Mouse (Mus musculus) fat pad, adult 2 months (tissue): ENCODE measurements around the gene Snrnp27.

Experiments used
- DNase-seq: peaks from one replicate; pipeline ENCODE4 v3.0.0-alpha.2; 2011; ENCODE audit warnings: low read depth, low spot score; ENCODE audit errors: extremely low read depth

The Snrnp27 gene

DNA sequence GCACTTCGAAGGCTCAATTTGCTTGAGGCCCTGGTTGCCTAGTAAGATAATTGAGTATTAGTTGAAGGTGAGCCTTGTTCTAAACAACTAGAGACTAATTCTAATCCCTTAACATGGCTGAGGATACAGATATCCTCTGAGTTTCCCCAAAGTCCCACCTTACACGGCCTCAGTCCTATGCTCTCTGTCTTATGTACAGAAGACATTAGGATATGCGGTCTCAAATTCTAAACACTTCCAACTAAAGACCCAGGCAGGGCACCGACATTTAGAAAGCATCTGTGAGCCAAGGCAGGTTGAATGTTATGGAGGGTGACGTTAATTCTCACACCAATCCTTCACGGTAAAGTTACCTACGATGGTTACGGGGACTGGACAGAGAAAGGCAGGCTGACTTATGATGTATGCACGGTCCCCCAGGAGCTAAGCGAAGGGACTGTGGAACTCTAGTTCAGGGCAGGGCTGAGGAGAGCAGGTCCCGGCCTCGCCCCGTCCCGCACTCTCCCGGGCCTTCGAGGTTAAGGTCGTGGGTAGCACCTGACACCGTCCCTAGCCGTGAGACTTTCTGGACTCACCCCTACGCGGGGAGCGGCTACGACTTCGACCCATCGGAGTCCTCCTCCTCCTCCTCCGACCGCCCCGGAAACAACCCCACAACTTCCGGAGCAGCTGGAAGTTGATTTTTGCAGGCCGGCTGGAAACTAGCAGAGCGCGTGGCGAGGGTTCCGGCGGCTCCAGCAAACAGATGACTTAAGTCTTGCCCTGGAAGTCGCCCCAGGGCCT lies at the start of gene Snrnp27:
Gene Snrnp27 (minus strand): TSS at position 651 of the 783 bp plus-strand sequence.
- peak; percentile 64 for DNase-seq

DNA sequence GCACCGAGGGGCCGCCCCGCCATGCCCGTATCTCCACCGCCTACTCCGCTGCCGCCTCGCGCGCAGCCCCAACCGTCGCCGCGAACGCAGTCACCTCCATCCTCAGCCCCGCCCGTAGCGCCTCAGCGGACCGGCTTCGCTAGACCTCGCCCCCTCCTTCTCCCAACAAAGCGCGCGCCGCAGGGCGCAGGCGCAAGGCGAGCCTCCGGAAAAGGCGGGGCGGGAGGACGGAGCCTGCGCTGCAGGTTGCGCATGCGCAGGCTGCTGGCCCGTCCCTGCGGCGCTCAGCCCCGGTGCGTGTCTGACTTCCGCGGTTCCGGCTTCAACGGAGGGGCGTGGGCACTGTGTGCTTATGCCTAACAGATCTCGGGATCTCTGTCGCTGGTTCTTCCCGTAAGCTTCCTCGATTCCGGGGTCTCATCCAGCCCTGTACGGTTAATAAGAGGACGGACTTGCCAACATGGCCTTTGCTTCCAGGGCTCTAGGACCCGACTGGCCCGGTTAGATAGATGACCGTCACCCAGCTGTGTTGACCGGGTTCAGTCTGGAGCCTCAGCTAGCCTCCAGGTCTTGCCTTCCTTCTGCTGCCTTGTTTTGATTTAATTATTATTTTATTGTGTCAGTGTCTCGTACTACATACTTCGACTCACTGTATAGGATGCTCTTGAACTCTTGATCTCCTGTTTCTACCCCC lies 49.0 kb upstream of the Snrnp27 start, which contains the start of gene Gmcl1:
Gene Gmcl1 (minus strand): TSS at position 201 of the 694 bp plus-strand sequence.
- peak; percentile 37 for DNase-seq

DNA sequence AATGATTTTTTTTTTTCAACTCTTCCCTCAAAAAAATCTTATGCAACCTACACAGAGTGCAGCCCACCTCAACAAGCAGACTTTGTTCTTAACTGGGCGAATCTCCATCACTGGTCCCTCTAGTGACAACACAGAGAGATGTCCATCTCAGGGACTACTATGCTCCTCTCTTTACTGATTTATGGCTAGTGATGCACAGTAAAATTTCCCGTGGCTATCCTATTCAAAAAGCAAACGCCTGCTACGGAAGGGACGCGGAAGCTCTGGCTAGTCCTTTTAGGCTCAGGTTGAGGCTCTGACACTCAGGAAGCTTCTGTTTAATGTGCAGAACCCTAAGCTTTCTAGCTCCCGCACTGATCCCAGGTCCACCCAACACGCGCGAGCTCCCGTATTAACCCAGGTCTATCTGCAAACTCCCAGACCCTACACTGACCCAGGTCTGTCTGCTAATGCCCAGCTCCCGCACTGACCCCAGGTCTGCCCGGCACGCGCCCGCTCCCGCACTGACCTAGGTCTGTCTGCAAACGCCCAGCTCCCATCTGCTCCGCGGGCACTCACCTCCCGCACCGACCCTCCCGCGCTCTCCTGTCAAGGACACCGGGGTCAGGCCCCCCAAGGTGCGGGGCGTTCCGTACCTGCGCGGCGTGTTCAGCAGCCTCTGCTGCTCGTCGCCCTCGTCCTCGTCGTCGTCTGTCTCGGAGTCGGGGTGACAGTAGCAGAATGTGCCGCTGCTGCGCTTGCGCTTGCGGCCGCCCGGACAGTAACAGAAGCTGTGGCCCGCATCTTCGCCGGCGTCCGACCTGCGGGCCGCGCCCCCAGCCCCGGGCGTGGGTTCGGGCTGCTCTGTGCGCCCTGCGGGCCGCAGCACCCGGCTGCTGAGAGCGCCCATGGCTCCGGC lies 48.2 kb upstream of the Snrnp27 start:
- DNase-seq = no peak

DNA sequence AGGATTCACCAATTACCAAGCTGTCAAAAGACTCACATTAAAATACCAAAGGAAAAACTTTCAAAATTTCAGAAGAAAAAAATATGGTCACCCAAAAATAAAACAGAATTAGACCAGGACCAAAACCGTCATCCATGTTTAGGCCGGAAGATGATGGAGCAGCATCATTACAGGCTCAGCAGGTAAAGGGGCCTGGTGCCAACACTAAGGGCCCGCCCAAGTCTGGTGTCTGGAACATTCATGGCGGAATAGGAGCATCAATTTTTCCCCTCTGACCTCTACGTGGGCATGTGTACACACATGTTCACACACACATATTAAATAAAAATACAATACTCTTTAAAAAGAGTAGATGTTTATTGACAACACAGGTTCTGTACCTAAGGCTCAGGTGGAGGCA lies 44.4 kb upstream of the Snrnp27 start:
- no peak for DNase-seq

DNA sequence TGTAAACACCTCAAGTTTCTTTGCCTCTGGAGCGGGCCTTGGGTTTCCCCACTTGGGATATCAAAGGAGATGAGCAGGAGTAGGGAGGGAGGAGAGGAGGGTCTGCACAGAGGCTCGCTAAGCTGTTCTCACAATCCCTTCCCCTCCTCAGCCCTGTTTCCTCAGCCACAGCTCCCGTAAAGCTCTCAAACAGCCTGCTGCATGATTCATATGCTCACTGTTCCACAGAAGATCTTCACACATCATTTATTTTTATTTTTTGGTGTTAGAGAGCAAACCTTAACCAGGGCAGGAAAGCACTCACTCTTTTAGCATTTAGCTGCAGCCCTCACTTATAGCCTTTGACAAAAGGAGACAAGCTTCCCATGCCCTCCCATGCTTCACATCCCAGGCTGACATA lies 37.7 kb upstream of the Snrnp27 start:
- no peak for DNase-seq

DNA sequence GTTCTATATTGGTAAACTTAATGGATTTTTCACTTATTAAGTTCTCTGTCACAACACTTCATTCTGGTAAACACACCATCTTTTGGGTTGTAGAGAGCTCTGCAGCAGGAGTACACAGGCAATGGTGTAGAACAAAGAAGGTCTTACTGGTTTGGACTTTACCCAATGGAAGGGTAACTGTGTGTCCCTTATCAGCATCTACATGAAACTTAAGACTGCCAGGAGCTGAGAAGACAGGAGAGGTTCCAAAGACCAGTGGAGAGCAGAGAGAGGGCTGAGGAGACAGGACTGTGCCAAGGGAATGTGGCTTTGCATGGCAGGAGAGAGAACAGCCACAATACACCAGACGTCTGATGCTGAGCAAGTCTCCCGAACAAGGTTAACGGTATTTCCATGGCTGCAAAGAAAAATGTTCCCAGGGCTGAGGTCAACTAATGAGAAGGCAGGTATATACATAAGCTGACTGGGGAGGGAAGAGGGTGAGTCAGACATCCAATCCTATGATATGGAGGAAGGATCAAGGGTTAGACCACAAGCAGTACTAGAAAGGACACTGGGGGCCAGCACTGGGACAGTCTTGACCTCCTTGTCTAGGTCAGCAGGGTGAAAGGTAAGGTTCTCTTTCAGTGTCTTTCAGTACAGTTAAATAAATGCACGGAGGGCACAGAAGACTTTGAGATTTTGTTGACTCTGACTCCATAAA lies 23.9 kb upstream of the Snrnp27 start:
- DNase-seq = no peak

DNA sequence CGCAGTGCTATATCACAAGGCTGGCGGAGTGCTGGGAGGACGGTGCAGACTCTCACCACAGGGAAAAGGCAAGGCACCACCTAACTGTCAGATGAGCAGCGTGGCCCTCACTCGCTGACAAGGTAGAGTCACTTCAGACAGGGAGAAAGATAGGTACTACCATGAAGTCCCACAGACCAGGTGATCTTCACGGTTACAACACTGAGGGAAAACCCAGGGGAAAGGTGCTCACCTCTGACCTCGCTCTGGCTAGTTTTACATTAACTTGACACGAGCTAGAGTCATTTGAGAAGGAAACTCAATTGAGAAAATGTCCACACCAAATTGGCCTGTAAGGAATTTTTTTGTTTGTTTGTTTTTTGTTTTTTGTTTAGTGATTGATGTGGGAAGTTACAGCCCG lies 18.3 kb upstream of the Snrnp27 start:
- DNase-seq = no peak

DNA sequence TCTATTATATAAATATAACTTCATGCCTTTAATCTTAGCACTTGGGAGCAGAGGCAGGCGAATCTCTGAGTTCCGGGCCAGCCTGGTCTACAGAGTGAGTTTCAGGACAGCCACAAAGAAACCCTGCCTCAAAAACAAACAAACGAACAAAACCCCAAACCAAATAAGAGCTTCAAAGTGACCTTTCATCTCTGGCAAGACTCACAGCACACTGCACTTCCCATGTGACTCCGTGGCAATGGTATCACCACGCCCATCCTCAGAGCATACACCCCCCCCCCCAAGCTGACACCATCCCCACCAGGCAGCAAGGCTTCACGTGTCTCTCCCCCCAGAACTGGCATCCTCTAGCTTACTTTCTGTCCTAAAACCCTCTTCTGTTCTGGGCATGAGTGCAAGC lies 13.6 kb upstream of the Snrnp27 start:
- no peak for DNase-seq

DNA sequence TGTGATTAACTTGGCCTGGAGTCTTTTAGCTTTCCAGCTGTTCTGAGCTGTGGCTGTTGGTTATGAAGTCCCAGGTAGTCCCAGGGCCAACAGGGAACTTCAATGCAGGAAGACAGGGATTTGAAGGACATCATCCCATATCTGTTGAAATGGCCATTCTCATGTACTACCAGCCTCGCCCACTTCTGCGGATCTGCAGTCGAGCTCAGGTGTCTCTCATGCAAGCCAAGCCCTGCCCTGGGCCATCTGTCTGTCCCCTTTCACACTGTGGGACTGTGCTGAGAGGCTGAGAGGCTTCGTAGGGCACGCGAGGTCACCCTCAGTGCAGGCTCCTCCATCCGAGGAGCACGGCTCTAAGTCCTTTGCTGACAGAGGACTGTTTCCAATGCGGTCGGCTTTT lies 11.9 kb upstream of the Snrnp27 start:
- DNase-seq = no peak

DNA sequence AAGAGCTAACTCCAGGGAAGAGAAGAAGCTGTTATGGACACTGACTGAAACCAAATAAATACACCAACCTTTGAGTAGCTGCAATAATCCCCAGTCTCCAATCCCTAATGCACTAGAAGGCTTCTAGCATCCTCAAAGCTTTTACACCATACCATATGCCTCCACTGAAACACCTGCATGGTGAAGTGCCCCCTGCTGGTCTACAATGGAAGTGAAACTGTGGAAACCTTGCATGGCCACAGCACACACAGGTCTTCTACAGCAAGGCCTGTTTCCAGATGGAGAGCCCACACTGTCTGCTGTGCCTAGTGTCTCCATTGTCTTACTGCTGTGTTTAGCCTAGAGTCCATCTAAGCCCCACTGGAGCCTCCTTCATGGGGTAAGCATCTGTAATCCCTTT lies 10.1 kb upstream of the Snrnp27 start:
- no peak for DNase-seq

DNA sequence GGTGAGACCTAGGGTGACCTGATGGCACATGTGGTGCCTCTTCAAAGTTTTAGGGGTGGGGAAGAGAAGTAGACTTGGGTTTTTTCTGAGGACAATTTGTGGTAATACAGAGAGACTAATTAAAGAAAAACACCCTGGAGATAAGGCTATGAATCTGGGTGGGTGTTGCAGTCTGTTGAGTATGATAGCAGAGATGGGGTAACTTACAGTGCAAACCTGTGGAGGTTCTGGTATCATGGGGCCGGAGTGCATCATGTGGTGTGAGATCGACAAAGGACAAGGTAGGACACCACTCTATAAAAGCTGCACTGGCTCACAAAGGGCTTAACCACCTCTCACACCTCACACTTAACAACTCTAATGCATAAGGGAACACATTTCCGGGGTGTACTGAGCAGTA lies 5.3 kb upstream of the Snrnp27 start:
- DNase-seq = no peak

DNA sequence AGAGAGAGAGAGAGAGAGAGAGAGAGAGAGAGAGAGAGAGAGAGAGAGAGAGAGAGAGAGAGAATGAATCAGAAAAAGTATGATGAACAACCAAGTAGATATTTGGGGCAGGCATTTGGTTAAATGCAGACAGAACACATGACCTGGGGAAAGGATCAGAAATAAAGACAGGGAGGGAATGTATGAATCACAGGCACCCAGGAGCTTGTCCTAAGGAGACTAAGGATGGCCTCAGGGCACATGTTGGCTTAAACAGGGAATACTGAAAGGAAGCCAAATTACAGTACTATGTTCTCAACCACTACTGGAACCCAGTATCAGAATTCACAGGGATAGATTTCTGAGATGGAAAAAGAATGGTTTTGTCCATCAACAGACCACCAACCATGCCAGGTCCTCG lies 2.6 kb upstream of the Snrnp27 start:
- no peak for DNase-seq

DNA sequence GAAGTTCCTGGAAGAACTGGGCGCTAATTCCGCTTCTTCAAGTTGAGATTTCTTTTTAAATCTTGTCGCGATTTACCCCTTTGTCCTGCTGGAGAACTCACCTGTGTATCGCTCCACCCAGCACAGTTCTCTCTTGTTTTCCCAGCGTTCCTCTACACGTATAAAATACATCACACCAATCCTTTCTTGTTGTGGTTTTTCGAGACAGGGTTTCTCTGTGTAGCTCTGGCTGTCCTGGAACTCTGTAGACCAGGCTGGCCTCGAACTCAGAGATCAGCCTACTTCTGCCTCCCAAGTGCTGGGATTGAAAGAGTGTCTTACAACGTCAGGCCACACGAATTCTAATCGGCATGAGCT lies 311 bp upstream of the Snrnp27 start:
- DNase-seq = no peak

DNA sequence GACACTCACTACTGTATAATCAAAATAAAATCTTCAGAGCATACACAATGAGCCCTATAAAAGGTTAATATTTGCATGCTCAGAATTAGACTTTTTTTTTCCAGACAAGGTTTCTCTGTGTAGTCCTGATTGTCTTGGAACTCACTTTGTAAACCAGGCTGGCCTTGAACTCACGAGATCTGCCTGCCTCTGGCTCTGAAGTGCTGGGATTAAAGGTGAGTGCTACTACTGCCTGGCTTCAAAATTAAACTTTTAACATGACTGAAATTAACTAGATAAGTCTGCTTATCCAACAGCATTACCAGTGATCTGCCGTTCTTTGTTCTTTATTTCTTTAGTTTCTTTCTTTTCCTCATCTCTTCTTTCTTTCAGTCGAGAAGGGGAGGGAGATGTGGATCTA lies 3.0 kb downstream of the Snrnp27 start:
- DNase-seq = no peak

DNA sequence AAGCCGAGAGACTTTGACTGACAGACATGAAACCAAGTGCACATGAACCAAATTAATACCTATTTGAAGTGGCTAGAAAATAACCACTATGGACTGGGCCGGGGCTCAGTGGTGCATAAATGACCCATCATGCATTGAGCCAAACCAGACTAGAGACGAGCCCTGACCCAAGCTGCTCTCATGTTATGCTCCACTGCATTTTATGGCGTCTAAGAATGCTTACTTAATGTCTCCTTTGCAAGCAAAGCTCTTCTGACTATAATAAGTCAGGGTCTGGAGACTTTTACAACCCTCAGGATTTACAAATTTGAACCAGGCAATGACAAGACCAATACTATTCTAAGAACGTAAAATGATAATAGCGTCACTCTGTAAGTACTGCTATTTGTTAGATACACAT lies 6.0 kb downstream of the Snrnp27 start:
- DNase-seq = no peak

DNA sequence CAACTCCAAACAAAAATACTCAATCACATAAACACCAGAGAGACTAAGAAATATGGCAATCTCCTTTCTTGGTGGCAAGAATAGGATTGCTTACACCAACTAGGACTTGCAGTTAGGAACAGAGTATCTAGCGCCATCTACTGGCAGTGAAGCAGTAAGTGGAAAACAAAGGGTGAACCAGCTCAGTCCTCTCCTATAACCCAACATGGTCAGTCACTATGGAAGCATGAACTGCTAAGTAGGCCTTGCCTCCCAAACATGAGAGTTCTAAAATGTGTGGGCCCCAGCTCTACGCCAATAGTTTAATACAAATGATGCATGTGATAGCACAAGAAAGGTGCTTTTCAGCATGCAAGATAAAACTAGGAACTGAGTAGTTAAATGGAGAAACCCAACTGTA lies 13.4 kb downstream of the Snrnp27 start:
- peak; percentile 45 for DNase-seq

DNA sequence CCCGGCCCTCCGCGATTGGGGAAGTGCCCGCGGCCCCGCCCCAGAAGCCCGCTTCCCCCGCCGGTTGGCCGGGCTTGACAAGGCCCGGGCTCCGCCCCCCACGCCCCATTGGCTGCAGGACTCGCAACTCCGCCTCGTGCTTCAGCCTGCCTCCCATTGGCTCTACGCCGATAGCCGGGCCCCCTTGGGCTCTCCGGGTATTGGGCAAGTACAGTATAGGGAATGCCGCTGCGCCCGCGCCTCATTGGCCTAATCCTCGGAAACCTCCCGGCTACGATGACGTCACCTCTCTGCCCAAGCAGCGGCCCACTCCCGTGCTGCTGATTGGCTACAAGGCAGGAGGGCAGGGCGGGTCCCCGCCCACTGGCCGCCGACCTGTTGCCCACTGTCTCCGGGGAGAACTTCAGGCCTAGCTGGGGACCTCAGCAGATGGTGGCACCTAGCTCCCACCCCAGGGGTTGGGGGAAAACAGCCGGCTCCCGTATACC lies 15.0 kb downstream of the Snrnp27 start:
- DNase-seq = peak; percentile 85

DNA sequence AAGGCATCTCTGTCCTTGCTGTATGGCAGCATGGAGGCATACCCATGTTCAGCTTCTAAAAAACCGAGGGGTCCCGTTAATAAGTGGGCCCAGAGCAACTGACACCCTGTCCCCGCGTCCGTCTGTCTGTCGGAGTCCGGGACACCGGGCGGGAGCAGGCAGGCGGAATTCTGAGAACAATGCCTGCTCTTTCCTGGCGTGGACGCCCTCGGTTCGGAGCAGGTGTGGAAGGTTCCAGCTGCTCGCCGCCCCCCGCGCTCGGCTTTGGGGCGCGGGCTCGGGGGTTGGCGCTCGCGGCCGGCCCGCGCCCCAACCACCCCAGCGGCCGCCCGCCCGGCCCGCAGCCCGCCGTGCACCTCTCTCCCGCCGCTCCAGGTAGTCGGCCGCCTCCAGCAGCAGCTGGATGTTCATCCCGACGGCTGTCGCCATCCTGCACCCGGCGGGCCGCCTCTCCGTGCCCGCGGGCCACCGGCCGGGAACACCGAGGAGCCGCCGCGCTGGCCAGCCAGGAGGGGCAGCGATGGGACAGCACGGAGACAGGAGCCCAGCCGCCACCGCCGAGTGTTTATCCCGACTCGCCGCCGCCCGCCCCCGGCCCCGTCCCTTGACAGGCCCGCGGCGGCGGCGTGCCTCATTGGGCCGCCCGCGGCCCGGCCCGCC lies 15.6 kb downstream of the Snrnp27 start, which contains the start of gene Mxd1:
Gene Mxd1 (minus strand): TSS at position 582 of the 660 bp plus-strand sequence.
- no peak for DNase-seq

DNA sequence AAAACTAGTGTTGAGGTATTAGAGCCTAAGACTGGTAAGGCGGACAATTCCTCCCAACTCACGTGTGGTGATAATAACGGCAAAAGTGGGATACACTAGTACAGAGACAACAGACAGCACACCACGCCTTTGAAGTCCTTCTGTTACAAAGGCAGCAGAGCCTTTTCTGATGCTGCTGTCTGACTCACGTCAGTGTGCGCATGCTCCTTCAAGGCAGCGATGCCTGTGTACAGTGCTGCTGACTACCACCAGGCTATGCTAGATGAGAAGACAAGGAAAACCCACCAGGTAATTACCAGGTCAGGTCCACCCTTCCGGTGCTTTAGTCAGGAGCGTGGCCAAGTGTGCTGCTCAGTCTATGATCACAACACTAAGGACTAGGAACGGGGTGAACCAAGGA lies 17.3 kb downstream of the Snrnp27 start:
- DNase-seq = no peak
